Mouse (Mus musculus): ENCODE results near the gene Rph3al. TPM values are rescaled to one million over a fixed set of nuclear protein-coding genes. Genes with fewer than 3 reads are reported as not detected.

Rph3al gene
- total RNA-seq, 2 experiments from 2014 or later, result 5.6 to 7.5 TPM

- ATAC-seq (replicated peaks; ENCODE audit: low FRiP score, poor library complexity, severe bottlenecking), result no peak
Observed at GRCm38 (mm10) chr11:75839536-75840430, 98.4 kb downstream of the Rph3al start.

- ATAC-seq (replicated peaks; ENCODE audit: low FRiP score, poor library complexity, severe bottlenecking), result no peak
Observed at GRCm38 (mm10) chr11:75838861-75839426, 99.3 kb downstream of the Rph3al start.

GRCm38 (mm10) chr11:75836240-75836610, 102.0 kb downstream of the Rph3al start:
- ATAC-seq (replicated peaks; ENCODE audit: low FRiP score, poor library complexity, severe bottlenecking), result no peak

GRCm38 (mm10) chr11:75835587-75836239, 102.5 kb downstream of the Rph3al start:
- ATAC-seq (replicated peaks; ENCODE audit: low FRiP score, poor library complexity, severe bottlenecking), result no peak

- no peak for ATAC-seq (replicated peaks; ENCODE audit: low FRiP score, poor library complexity, severe bottlenecking)
Observed at GRCm38 (mm10) chr11:75833081-75833480, 105.1 kb downstream of the Rph3al start.

- ATAC-seq (replicated peaks; ENCODE audit: low FRiP score, poor library complexity, severe bottlenecking), result no peak
Observed at GRCm38 (mm10) chr11:75830386-75830785, 107.8 kb downstream of the Rph3al start.

- ATAC-seq (replicated peaks; ENCODE audit: low FRiP score, poor library complexity, severe bottlenecking), result no peak
Observed at GRCm38 (mm10) chr11:75827414-75827813, 110.8 kb downstream of the Rph3al start.

- ATAC-seq (replicated peaks; ENCODE audit: low FRiP score, poor library complexity, severe bottlenecking), result no peak
Observed at GRCm38 (mm10) chr11:75823506-75823905, 114.7 kb downstream of the Rph3al start.

GRCm38 (mm10) chr11:75813085-75813484, 125.1 kb downstream of the Rph3al start:
- no peak for ATAC-seq (replicated peaks; ENCODE audit: low FRiP score, poor library complexity, severe bottlenecking)

GRCm38 (mm10) chr11:75811900-75812299, 126.3 kb downstream of the Rph3al start:
- no peak for ATAC-seq (replicated peaks; ENCODE audit: low FRiP score, poor library complexity, severe bottlenecking)

- ATAC-seq (replicated peaks; ENCODE audit: low FRiP score, poor library complexity, severe bottlenecking), result no peak
Observed at GRCm38 (mm10) chr11:75810526-75810925, 127.7 kb downstream of the Rph3al start.

- no peak for ATAC-seq (replicated peaks; ENCODE audit: low FRiP score, poor library complexity, severe bottlenecking)
Observed at GRCm38 (mm10) chr11:75807486-75807885, 130.7 kb downstream of the Rph3al start.

- no peak for ATAC-seq (replicated peaks; ENCODE audit: low FRiP score, poor library complexity, severe bottlenecking)
Observed at GRCm38 (mm10) chr11:75801771-75802550, 136.3 kb downstream of the Rph3al start.

- ATAC-seq (replicated peaks; ENCODE audit: low FRiP score, poor library complexity, severe bottlenecking), result 0 out of 2 replicates have a peak, but pooled peaks have one; percentile 39
Observed at GRCm38 (mm10) chr11:75801369-75801768, 136.9 kb downstream of the Rph3al start.

- ATAC-seq (replicated peaks; ENCODE audit: low FRiP score, poor library complexity, severe bottlenecking), result no peak
Observed at GRCm38 (mm10) chr11:75796536-75797246, 141.5 kb downstream of the Rph3al start.

- no peak for ATAC-seq (replicated peaks; ENCODE audit: low FRiP score, poor library complexity, severe bottlenecking)
Observed at GRCm38 (mm10) chr11:75796029-75796445, 142.2 kb downstream of the Rph3al start, which contains the start of gene Doc2b. Gene Doc2b, minus strand, starts transcription at chr11:75796049.

GRCm38 (mm10) chr11:75795321-75795636, 142.9 kb downstream of the Rph3al start:
- ATAC-seq (replicated peaks; ENCODE audit: low FRiP score, poor library complexity, severe bottlenecking), result no peak

GRCm38 (mm10) chr11:75794602-75795320, 143.5 kb downstream of the Rph3al start:
- ATAC-seq (replicated peaks; ENCODE audit: low FRiP score, poor library complexity, severe bottlenecking), result no peak

- no peak for ATAC-seq (replicated peaks; ENCODE audit: low FRiP score, poor library complexity, severe bottlenecking)
Observed at GRCm38 (mm10) chr11:75793351-75793750, 144.9 kb downstream of the Rph3al start.
